Mouse (Mus musculus) v-Abl transformed pro-B cells (cell line): ENCODE measurements around the gene Gigyf2.

ENCODE experiments used
- in situ Hi-C, 2 experiments: fragments of 400-800 bp; cut with MboI; formaldehyde crosslinking; loops; one replicate each; pipeline ENCODE4 v1.15.1; 2025; ENCODE audit not compliant: unreplicated experiment in 2 of 2

The Gigyf2 gene

GRCm38 (mm10) chr1:87315894-87316293 is 10.9 kb upstream of the Gigyf2 start:
- in situ Hi-C loops: no loop called here

- in situ Hi-C loops: no loop called here
Measured at GRCm38 (mm10) chr1:87316672-87317071, 10.1 kb upstream of the Gigyf2 start.

GRCm38 (mm10) chr1:87321071-87321470 is 5.7 kb upstream of the Gigyf2 start:
- in situ Hi-C loops: no loop called here

- in situ Hi-C loops: no loop called here
Measured at GRCm38 (mm10) chr1:87322778-87323177, 4.0 kb upstream of the Gigyf2 start.

GRCm38 (mm10) chr1:87324649-87325048 is 2.1 kb upstream of the Gigyf2 start:
- in situ Hi-C loops: loop anchor here in 1 of 2 experiments (5.0 kb wide), 1 partner anchor 67 kb away; no protein-coding TSS in a partner anchor

- in situ Hi-C loops: loop anchor here in 1 of 2 experiments (5.0 kb wide), 1 partner anchor 70 kb away; no protein-coding TSS in a partner anchor
Measured at GRCm38 (mm10) chr1:87327165-87327861, 515 bp downstream of the Gigyf2 start.

GRCm38 (mm10) chr1:87331774-87332173 is 5.0 kb downstream of the Gigyf2 start:
- in situ Hi-C loops: no loop called here

GRCm38 (mm10) chr1:87350576-87350975 is 23.8 kb downstream of the Gigyf2 start:
- in situ Hi-C loops: no loop called here

- in situ Hi-C loops: no loop called here
Measured at GRCm38 (mm10) chr1:87360276-87360675, 33.5 kb downstream of the Gigyf2 start.

- in situ Hi-C loops: no loop called here
Measured at GRCm38 (mm10) chr1:87378024-87378560, 51.3 kb downstream of the Gigyf2 start.

GRCm38 (mm10) chr1:87379919-87380318 is 53.1 kb downstream of the Gigyf2 start:
- in situ Hi-C loops: no loop called here

GRCm38 (mm10) chr1:87381152-87381551 is 54.4 kb downstream of the Gigyf2 start:
- in situ Hi-C loops: no loop called here

- in situ Hi-C loops: no loop called here
Measured at GRCm38 (mm10) chr1:87386436-87387092, 59.8 kb downstream of the Gigyf2 start.

GRCm38 (mm10) chr1:87393444-87394195 is 66.8 kb downstream of the Gigyf2 start:
- in situ Hi-C loops: no loop called here

GRCm38 (mm10) chr1:87394594-87394993 is 67.8 kb downstream of the Gigyf2 start, which contains the start of gene Kcnj13:
Kcnj13 (minus strand) TSS chr1:87394729.
- in situ Hi-C loops: no loop called here

GRCm38 (mm10) chr1:87396923-87397586 is 70.3 kb downstream of the Gigyf2 start:
- in situ Hi-C loops: no loop called here

GRCm38 (mm10) chr1:87404710-87405109 is 77.9 kb downstream of the Gigyf2 start:
- in situ Hi-C loops: loop anchor here in 1 of 2 experiments (25.0 kb wide), 1 partner anchor 167 kb away; no protein-coding TSS in a partner anchor

- in situ Hi-C loops: loop anchor here in 1 of 2 experiments (25.0 kb wide), 1 partner anchor 169 kb away; no protein-coding TSS in a partner anchor
Measured at GRCm38 (mm10) chr1:87406012-87406411, 79.2 kb downstream of the Gigyf2 start.

- in situ Hi-C loops: loop anchor here in 1 of 2 experiments (25.0 kb wide), 1 partner anchor 172 kb away; no protein-coding TSS in a partner anchor
Measured at GRCm38 (mm10) chr1:87409380-87409779, 82.6 kb downstream of the Gigyf2 start.

- in situ Hi-C loops: loop anchor here in 1 of 2 experiments (25.0 kb wide), 1 partner anchor 181 kb away; no protein-coding TSS in a partner anchor
Measured at GRCm38 (mm10) chr1:87418733-87419132, 91.9 kb downstream of the Gigyf2 start.
